Mouse (Mus musculus): ENCODE measurements around the gene Slc1a4.

Gene Slc1a4

GRCm38 (mm10) chr11:20253088-20253487, 79.4 kb downstream of the Slc1a4 start:
- DNase-seq (ENCODE audit: low read depth, low spot score) = no peak
